Mouse (Mus musculus) spleen, adult 2 months (tissue): ENCODE measurements around the gene Pik3c2b.

ENCODE experiments used
- CTCF ChIP-seq: fragments of 200-500 bp; IDR thresholded peaks from 2 replicates; pipeline ENCODE4 v1.5.1; 2011; ENCODE audit warnings: mild to moderate bottlenecking, inconsistent platforms; ENCODE audit not compliant: insufficient read depth, insufficient read length, insufficient replicate concordance; ENCODE audit errors: extremely low read depth
- POLR2A ChIP-seq: fragments of 200-500 bp; IDR thresholded peaks from 2 replicates; pipeline ENCODE4 v1.6.1; 2011; ENCODE audit warnings: low read depth, low read length, inconsistent platforms

DNA sequence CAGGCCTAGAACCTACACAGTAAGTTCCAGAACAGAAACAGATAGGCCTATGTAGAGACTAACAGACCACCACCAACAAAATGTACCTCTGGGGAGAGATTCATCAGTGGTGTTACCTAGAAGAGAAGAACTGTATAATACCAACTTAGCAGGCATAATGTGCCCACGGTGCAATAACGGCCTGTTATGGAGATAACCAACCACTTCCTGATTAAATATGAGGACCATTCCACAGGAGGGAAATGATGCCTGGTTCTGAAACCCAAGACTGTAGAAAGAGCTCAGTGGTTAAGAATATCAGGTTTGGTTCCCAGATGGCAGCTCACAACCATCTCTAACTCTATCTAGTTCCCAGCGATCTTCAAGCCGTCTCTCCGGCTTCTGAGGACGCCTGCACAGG is 45.1 kb upstream of the Pik3c2b start:
- TF ChIP-seq CTCF: no peak
- no peak for TF ChIP-seq POLR2A
